Comparison of ENCODE assay signal across 8 mouse cellular contexts in genomic region chr10:127380251-127380691, GRCm38 (mm10). TPM values are rescaled to one million over a fixed set of nuclear protein-coding genes. Genes with fewer than 3 reads are reported as not detected.
DNase-seq lines count a peak whose midpoint lies in the region; ATAC-seq lines count a peak whose summit lies in the region.

TSS of gene R3hdm2 (plus strand) at chr10:127380327.

- no peaks in the 10 kb centered on the region for H3K36me3 ChIP-seq in hindbrain, embryonic 13.5 days

- peak within 1 kb of the TSS; percentile 95 for H3K27ac ChIP-seq in hindbrain, embryonic 13.5 days

- peak; percentile 96 for ATAC-seq in hindbrain, embryonic 13.5 days (ENCODE audit: low FRiP score)

- H3K9me3 ChIP-seq in hindbrain, embryonic 13.5 days: no peaks in the 10 kb centered on the region

- H3K4me1 ChIP-seq in hindbrain, embryonic 13.5 days (replicated peaks): peaks cover 21% of the 10 kb centered on the region

- under 1% methylated on average over 45 of the region's 53 CpGs for WGBS in hindbrain, embryonic 13.5 days

- peak within 1 kb of the TSS; percentile 71 for H3K4me2 ChIP-seq in hindbrain, embryonic 13.5 days

- H3K9ac ChIP-seq in hindbrain, embryonic 13.5 days: peak within 1 kb of the TSS; percentile 82

- peak; percentile 98 for DNase-seq in NIH3T3 (ENCODE audit: low read depth)
- peak; percentile 98 to 99 for DNase-seq in cerebellum, postnatal 10 days
- DNase-seq in frontal cortex, postnatal 14 days (ENCODE audit: low spot score in 2 of 2): peak; percentile 83 to 84
- peak; percentile 79 to 80 for DNase-seq in layer of hippocampus, postnatal 25 days (ENCODE audit: extremely low spot score in 1 of 2, low spot score in 1 of 2)
- DNase-seq in lung, postnatal 25 days (ENCODE audit: low spot score): peak; percentile 93
- DNase-seq in retina, embryonic 14.5 days (ENCODE audit: low spot score): peak; percentile 97
- DNase-seq in thymus, postnatal 4 days: peak; percentile 95

- no peaks in the 10 kb centered on the region for H3K27me3 ChIP-seq in hindbrain, embryonic 13.5 days

- H3K4me3 ChIP-seq in hindbrain, embryonic 13.5 days: peak within 1 kb of the TSS; percentile 75

RNA-seq across cellular contexts. Expression of gene R3hdm2, which starts in this region (rescaled TPM):
- 36.4 and 39.9 TPM in 2 replicates for polyA plus RNA-seq in hindbrain, embryonic 13.5 days (2015; fragmentation: Nextera tagmentation; extraction: Ambion mirVana)
- total RNA-seq in layer of hippocampus, postnatal 25 days (2021): 100 to 1,000 TPM; 153 to 200 TPM

Comparison
In these comparisons a context has a peak if more than half of its experiments do, and no peak if none do; other contexts are left out.
1. Peak in every context shown above with its lines: DNase-seq, ATAC-seq, H3K4me3 ChIP-seq and H3K27ac ChIP-seq.